Mouse (Mus musculus) small intestine, adult 2 months (tissue): ENCODE results near the gene Fndc3a. TPM values are rescaled to one million over a fixed set of nuclear protein-coding genes. Genes with fewer than 3 reads are reported as not detected.
A peak's percentile ranks its signal among the peaks of the same experiment; 100 is the strongest.

Experiments
- H3K27ac ChIP-seq: fragments of 200-500 bp; 2 replicates; pipeline ENCODE4 v1.5.1; 2012; ENCODE audit warnings: low read depth, low read length, control low read depth, inconsistent platforms; ENCODE audit not compliant: insufficient read depth
- H3K27me3 ChIP-seq: fragments of 200-500 bp; 2 replicates; pipeline ENCODE4 v1.6.1; 2012; ENCODE audit warnings: mild to moderate bottlenecking, moderate library complexity, low read length, inconsistent platforms; ENCODE audit not compliant: control insufficient read depth, insufficient read depth
- H3K36me3 ChIP-seq: fragments of 200-500 bp; 2 replicates; pipeline ENCODE4 v1.6.1; 2012; ENCODE audit warnings: mild to moderate bottlenecking, low read length, control low read depth, inconsistent platforms; ENCODE audit not compliant: control insufficient read depth, insufficient read depth
- H3K4me1 ChIP-seq: fragments of 200-500 bp; 2 replicates; pipeline ENCODE4 v1.6.1; 2012; ENCODE audit warnings: low read length, inconsistent platforms, mixed read lengths; ENCODE audit not compliant: control insufficient read depth, insufficient read depth, insufficient read length
- H3K4me3 ChIP-seq: fragments of 200-500 bp; 2 replicates; pipeline ENCODE4 v1.5.1; 2012; ENCODE audit warnings: low read depth, mild to moderate bottlenecking, control low read depth, inconsistent platforms, low read length, moderate library complexity
- CTCF ChIP-seq: fragments of 200-500 bp; IDR thresholded peaks from 2 replicates; pipeline ENCODE4 v1.5.1; 2012; ENCODE audit warnings: low read depth, mild to moderate bottlenecking, control low read depth, inconsistent platforms, low read length, moderate library complexity, mixed read lengths; ENCODE audit not compliant: insufficient replicate concordance, insufficient read length; ENCODE audit errors: extremely low read depth
- POLR2A ChIP-seq: fragments of 200-500 bp; IDR thresholded peaks from 2 replicates; pipeline ENCODE4 v1.6.1; 2012; ENCODE audit warnings: low read depth, mild to moderate bottlenecking, control low read depth, inconsistent platforms, low read length, moderate library complexity
- WGBS: fragments of 180-500 bp; shearing (Covaris S2); methylation state at CpG from one replicate; pipeline ENCODE4 v1.1.7; 2018; 5-methylcytosine and 5-hydroxymethylcytosine counted together
- polyA plus RNA-seq: library from polyadenylated mRNA; depleted of rRNA; stranded (reverse); fragments of >200 nt; gene quantifications from 2 replicates; pipeline ENCODE4 v1.2.3, GENCODE M21; 2012

Fndc3a gene
- polyA plus RNA-seq, 1 experiment = 29.2 TPM

DNA sequence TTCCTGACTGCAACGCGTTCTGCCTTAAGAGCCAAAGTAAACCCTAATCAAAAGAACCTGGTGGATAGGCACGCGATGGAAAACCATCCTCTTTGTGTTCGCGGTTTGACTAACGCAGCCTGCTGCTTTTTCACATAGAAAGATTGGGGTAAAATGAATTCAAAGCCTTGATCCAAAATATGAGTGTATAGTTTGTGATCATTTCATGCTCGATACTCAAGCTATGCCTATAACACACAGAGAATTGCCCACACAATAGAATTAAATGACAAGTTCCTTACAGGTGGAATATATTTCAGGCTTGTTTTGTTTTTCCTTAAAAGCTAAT is 106.6 kb downstream of the Fndc3a start:
- peak overlapping the region; percentile 85 for H3K27ac ChIP-seq
- H3K4me1 ChIP-seq = peaks cover 3% of the 10 kb centered on the region; the same call in 1 of the 2 replicates
- no peak for TF ChIP-seq POLR2A
- TF ChIP-seq CTCF = no peak
- whole genome bisulfite sequencing = 0% methylated on average over 8 of the region's 8 CpGs
- peak overlapping the region; percentile 61 for H3K4me3 ChIP-seq
- no peaks in the 10 kb centered on the region for H3K27me3 ChIP-seq
- peaks cover 3% of the 10 kb centered on the region for H3K36me3 ChIP-seq

DNA sequence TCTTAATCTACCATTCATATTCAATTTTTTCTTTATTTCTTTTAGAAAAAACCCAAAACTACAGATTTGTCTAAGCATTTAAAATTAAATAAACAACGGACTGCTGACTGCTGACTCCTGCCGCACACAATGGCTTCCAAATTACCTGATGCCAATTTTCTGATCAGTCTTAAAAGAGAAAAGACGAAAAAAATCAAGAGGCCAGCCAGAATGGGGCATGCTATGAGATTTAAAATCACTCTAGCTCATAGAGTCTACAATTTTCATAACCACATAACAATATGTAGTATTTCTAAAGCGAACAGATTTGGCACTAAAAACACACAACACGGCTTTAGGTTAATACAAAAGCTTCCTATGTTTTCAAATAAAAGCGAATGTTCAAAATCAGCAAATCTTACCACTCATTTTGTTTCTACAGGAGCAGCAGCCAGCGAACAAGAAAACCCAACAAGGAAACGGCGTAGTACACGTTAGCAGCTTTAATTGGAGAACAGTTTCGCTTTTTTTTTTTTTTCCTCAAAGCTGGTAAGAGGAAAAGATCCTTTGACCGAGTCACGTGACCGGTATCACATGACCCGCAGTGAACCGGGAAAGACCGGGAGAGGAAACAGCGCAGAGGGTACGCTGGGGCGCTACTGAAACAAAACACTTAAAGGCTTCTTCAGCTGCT is 107.1 kb downstream of the Fndc3a start:
- Histone ChIP-seq H3K4me1 (peaks cover 3% of the 10 kb centered on the region; the same call in 1 of the 2 replicates), H3K27me3 (no peaks in the 10 kb centered on the region), H3K27ac (peak overlapping the region; percentile 85), H3K4me3 (peak overlapping the region; percentile 61), H3K36me3 (peaks cover 7% of the 10 kb centered on the region)
- TF ChIP-seq CTCF (no peak), POLR2A (peak; percentile 74; the same call in 1 of the 2 replicates)
- WGBS = 1% methylated on average over 20 of the region's 20 CpGs

DNA sequence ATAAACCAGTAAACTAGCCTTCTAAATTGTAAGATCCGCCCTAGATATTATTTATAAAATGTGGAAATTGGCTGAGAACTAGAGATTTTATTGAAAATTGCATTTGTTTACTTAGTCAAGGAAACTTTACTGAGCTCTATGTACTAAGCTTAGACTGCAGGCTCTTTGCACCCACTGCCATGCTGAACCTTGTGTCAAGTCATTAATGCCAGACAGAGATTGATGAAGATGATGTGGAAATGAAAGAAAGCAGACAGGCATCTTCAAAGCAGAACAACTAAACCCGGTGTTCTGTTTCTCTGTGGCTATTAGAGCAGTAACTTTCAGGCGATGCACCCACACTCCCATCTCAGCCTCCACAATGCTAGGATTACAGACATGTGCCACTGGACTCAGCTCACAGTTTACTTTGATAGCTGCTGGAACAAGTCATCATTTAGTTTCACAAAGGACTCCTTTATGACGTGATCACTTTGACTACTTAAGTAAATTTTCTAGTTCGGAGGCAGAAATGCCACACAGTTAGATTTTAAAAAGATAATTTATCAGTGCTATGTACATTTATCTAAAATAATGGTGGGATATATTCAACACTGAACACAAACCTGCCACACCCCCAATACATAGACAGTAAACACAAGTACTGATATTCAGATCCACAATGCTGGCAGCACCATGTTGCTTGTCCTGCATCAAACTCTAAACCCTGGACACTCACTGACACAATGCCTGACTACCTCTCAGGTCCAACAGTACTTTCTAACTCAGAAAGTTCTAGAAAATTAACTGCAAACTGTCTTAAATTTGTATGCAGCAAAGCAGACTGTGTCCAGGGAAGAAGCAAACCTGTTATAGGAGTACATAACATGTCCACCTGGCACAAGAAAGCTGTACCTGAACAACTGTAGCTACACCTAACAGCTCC is 108.2 kb downstream of the Fndc3a start:
- 43% methylated on average over 5 of the region's 5 CpGs for WGBS
- Histone ChIP-seq H3K4me1 (peaks cover 3% of the 10 kb centered on the region; the same call in 1 of the 2 replicates), H3K4me3 (no peak overlapping the region), H3K36me3 (peaks cover 8% of the 10 kb centered on the region), H3K27me3 (no peaks in the 10 kb centered on the region), H3K27ac (no peak overlapping the region)
- no peak for TF ChIP-seq POLR2A
- TF ChIP-seq CTCF = no peak

DNA sequence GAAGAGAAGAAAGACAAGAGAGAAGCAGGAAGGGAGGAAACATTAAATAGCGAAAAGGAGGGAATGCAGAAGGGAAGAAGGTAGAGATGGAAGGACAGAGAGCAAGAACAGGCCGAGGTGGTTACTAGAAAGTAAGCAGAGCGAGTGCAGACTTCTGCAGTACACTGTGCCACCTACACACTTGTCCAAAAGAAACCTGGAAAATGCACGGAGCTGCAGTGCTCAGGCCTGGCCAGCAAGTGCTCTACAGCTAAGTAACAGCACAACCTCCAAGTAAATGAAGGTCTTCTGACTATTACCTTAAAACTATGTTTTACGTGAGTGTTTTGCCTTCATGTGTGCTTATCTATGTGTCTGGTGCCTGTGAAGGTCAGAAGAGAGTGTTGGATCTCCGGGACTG is 109.4 kb downstream of the Fndc3a start:
- Histone ChIP-seq H3K4me3 (no peak overlapping the region), H3K27ac (no peak overlapping the region), H3K27me3 (no peaks in the 10 kb centered on the region), H3K4me1 (peaks cover 3% of the 10 kb centered on the region; the same call in 1 of the 2 replicates), H3K36me3 (peaks cover 9% of the 10 kb centered on the region)
- WGBS = 65% methylated on average over 6 of the region's 6 CpGs
- no peak for TF ChIP-seq CTCF
- TF ChIP-seq POLR2A = no peak

- peaks cover 11% of the 10 kb centered on the region for H3K36me3 ChIP-seq
- no peak overlapping the region for H3K27ac ChIP-seq
- 74% methylated on average over 7 of the region's 7 CpGs for WGBS
- H3K4me3 ChIP-seq = no peak overlapping the region
- H3K4me1 ChIP-seq = peaks cover 3% of the 10 kb centered on the region; the same call in 1 of the 2 replicates
- H3K27me3 ChIP-seq = no peaks in the 10 kb centered on the region
- TF ChIP-seq CTCF (no peak), POLR2A (no peak)
These were observed 110.6 kb downstream of the Fndc3a start for GRCm38 (mm10) chr14:72598976-72599740.

DNA sequence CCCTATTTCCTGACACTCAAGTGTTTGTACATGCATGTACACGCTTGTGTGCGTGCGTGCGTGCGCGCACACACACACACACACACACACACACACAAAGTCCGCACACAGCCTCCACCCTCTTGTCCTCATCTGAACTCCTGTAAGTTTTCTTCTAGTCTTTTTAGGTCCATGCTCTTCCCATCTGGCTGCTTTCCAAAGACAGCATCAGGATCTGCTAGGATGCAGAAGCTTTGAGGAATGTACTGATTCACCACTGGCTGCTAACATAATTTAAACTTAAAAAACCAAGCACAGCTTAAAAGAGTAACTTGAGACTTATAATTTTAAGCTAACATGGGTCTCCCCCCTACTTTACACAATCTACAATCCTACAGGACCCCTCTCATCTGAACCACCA is 115.6 kb downstream of the Fndc3a start:
- Histone ChIP-seq H3K27ac (no peak overlapping the region), H3K4me3 (no peak overlapping the region), H3K36me3 (peaks cover 18% of the 10 kb centered on the region), H3K27me3 (no peaks in the 10 kb centered on the region), H3K4me1 (0 out of 2 replicates have a peak, but pooled peaks cover 2% of the 10 kb centered on the region)
- 91% methylated on average over 7 of the region's 7 CpGs for WGBS
- TF ChIP-seq CTCF (no peak), POLR2A (no peak)
